8 mouse cellular contexts compared by ENCODE assay signal in genomic region chr7:109518036-109518681, GRCm38 (mm10). TPM values are rescaled to one million over a fixed set of nuclear protein-coding genes. Genes with fewer than 3 reads are reported as not detected.
DNase-seq lines count a peak whose midpoint lies in the region; ATAC-seq and TF ChIP-seq lines count a peak whose summit lies in the region.

No protein-coding gene starts in this region.

- H3K4me1 ChIP-seq in forebrain, embryonic 16.5 days (replicated peaks; ENCODE audit: control insufficient read depth, insufficient read depth, low read length), result peaks cover 27% of the 10 kb centered on the region
- peaks cover 28% of the 10 kb centered on the region for H3K4me1 ChIP-seq in liver, postnatal 0 days (ENCODE audit: insufficient read depth)

- ATAC-seq in forebrain, embryonic 16.5 days, result no peak
- no peak for ATAC-seq in liver, postnatal 0 days

- no peaks in the 10 kb centered on the region for H3K9me3 ChIP-seq in forebrain, embryonic 16.5 days (ENCODE audit: control insufficient read depth, low read length)
- H3K9me3 ChIP-seq in liver, postnatal 0 days (ENCODE audit: low read length), result no peaks in the 10 kb centered on the region

- H3K4me2 ChIP-seq in forebrain, embryonic 16.5 days (ENCODE audit: low read length), result peak overlapping the region; percentile 72
- H3K4me2 ChIP-seq in liver, postnatal 0 days (ENCODE audit: low read depth, low read length), result peak overlapping the region; percentile 75

- DNase-seq in layer of hippocampus, adult 11-12 months (ENCODE audit: low spot score), result peak; percentile 41
- DNase-seq in layer of hippocampus, postnatal 10 days (ENCODE audit: low spot score in 2 of 2), result no peak
- DNase-seq in adipocyte (ENCODE audit: low spot score), result peak; percentile 42
- no peak for DNase-seq in liver, postnatal 0 days
- no peak for DNase-seq in urinary bladder, postnatal 4 days (ENCODE audit: low spot score in 2 of 2)
- DNase-seq in layer of hippocampus, postnatal 14 days (ENCODE audit: low spot score in 2 of 2), result no peak
- no peak for DNase-seq in thymus, adult 18-20 months

- peaks cover 20% of the 10 kb centered on the region for H3K36me3 ChIP-seq in forebrain, embryonic 16.5 days (ENCODE audit: control insufficient read depth, insufficient read depth)
- peaks cover 27% of the 10 kb centered on the region for H3K36me3 ChIP-seq in liver, postnatal 0 days (replicated peaks; ENCODE audit: insufficient read depth, low read length)

- H3K4me3 ChIP-seq in forebrain, embryonic 16.5 days (replicated peaks; ENCODE audit: low read length), result peak overlapping the region; percentile 98
- H3K4me3 ChIP-seq in liver, postnatal 0 days (ENCODE audit: low read depth, low read length), result peak overlapping the region; percentile 90

- peak overlapping the region; percentile 89 for H3K27ac ChIP-seq in forebrain, embryonic 16.5 days (ENCODE audit: low read length)
- H3K27ac ChIP-seq in liver, postnatal 0 days (ENCODE audit: low read depth), result peak overlapping the region; percentile 96

- no peak for TF ChIP-seq CTCF in liver, postnatal 0 days (IDR thresholded peaks at IDR 0.05; ENCODE audit: low read depth)

- H3K27me3 ChIP-seq in forebrain, embryonic 16.5 days (replicated peaks; ENCODE audit: control insufficient read depth, insufficient read depth, low read length), result no peaks in the 10 kb centered on the region
- H3K27me3 ChIP-seq in liver, postnatal 0 days (ENCODE audit: insufficient read depth, low read length), result no peaks in the 10 kb centered on the region

- no peak for TF ChIP-seq EP300 in liver, postnatal 0 days (IDR thresholded peaks at IDR 0.05; ENCODE audit: low read depth)

- H3K9ac ChIP-seq in forebrain, embryonic 16.5 days (replicated peaks; ENCODE audit: low read depth, low read length), result peak overlapping the region; percentile 59
- peak overlapping the region; percentile 66 for H3K9ac ChIP-seq in liver, postnatal 0 days (replicated peaks)

- 19% methylated on average over 10 of the region's 10 CpGs for WGBS in forebrain, embryonic 16.5 days
- WGBS in liver, postnatal 0 days (ENCODE audit: insufficient replicate concordance), result 13% methylated on average over 10 of the region's 10 CpGs

RNA-seq across cellular contexts. Expression of gene Rpl27a, which starts 0.8 kb away (rescaled TPM):
- 100 to 1,000 TPM; 148 to 164 TPM for total RNA-seq in layer of hippocampus, postnatal 10 days (2021)
- polyA plus RNA-seq in forebrain, embryonic 16.5 days (2015; fragmentation: Nextera tagmentation; extraction: Ambion mirVana), result 76.6 and 87.0 TPM in 2 replicates
- polyA plus RNA-seq in liver, postnatal 0 days (2015; fragmentation: Nextera tagmentation; extraction: Ambion mirVana), result 83.1 and 84.4 TPM in 2 replicates
- total RNA-seq in layer of hippocampus, postnatal 14 days (2021), result 100 to 1,000 TPM; 121 to 135 TPM

RNA-seq across cellular contexts. Expression of gene Trim66, which starts 10.2 kb away (rescaled TPM):
- total RNA-seq in layer of hippocampus, postnatal 10 days (2021), result 1 to 10 TPM; 4.0 to 4.5 TPM
- polyA plus RNA-seq in forebrain, embryonic 16.5 days (2015; fragmentation: Nextera tagmentation; extraction: Ambion mirVana), result 0.25 and 0.57 TPM in 2 replicates
- 0.02 TPM in 1 of 2 replicates, not detected in the other for polyA plus RNA-seq in liver, postnatal 0 days (2015; fragmentation: Nextera tagmentation; extraction: Ambion mirVana)
- 1 to 10 TPM; 2.8 to 4.9 TPM for total RNA-seq in layer of hippocampus, postnatal 14 days (2021)

Comparison
In these comparisons a context has a peak if more than half of its experiments do, and no peak if none do; other contexts are left out.
1. DNase-seq: peak in layer of hippocampus, adult 11-12 months (single experiment) and adipocyte (single experiment); none in layer of hippocampus, postnatal 10 days (0 of 2), liver, postnatal 0 days (single experiment), urinary bladder, postnatal 4 days (0 of 2), layer of hippocampus, postnatal 14 days (0 of 2) and thymus, adult 18-20 months (0 of 2).